Mouse (Mus musculus) kidney, adult 2 months (tissue): ENCODE data around the gene Tmem131. TPM values are rescaled to one million over a fixed set of nuclear protein-coding genes. Genes with fewer than 3 reads are reported as not detected.
"Not testable (repeated sequence)": the region's sequence is repeated elsewhere in the genome, so short reads cannot be mapped to it uniquely, and the experiment has no call there.

Experiments
- DNase-seq: peaks from one replicate; pipeline ENCODE4 v3.0.0; 2021
- H3K27ac ChIP-seq: fragments of 200-500 bp; 2 replicates; pipeline ENCODE4 v1.5.1; 2012; ENCODE audit warnings: low read depth, low read length, control low read depth, inconsistent platforms; ENCODE audit not compliant: insufficient read depth
- H3K27me3 ChIP-seq: fragments of 200-500 bp; replicated peaks from 2 replicates; pipeline ENCODE4 v1.6.1; 2012; ENCODE audit warnings: mild to moderate bottlenecking, moderate library complexity, low read length, inconsistent platforms; ENCODE audit not compliant: control insufficient read depth, insufficient read depth
- H3K36me3 ChIP-seq: fragments of 200-500 bp; 2 replicates; pipeline ENCODE4 v1.6.1; 2012; ENCODE audit warnings: mild to moderate bottlenecking, moderate library complexity, low read length, inconsistent platforms; ENCODE audit not compliant: control insufficient read depth, insufficient read depth
- H3K4me1 ChIP-seq: fragments of 200-500 bp; 2 replicates; pipeline ENCODE4 v1.6.1; 2011; ENCODE audit warnings: low read length; ENCODE audit not compliant: control insufficient read depth, insufficient read depth
- H3K4me3 ChIP-seq: fragments of 200-500 bp; 2 replicates; pipeline ENCODE4 v1.5.1; 2011; ENCODE audit warnings: mild to moderate bottlenecking, low read depth, low read length, control low read depth; ENCODE audit not compliant: insufficient read depth
- CTCF ChIP-seq: fragments of 200-500 bp; conservative IDR thresholded peaks from 2 replicates; pipeline ENCODE4 v1.5.1; 2011; ENCODE audit warnings: low read depth, mild to moderate bottlenecking, control low read depth, low read length, moderate library complexity, mixed read lengths; ENCODE audit not compliant: insufficient read depth, insufficient read length
- POLR2A ChIP-seq: fragments of 200-500 bp; IDR thresholded peaks from one replicate; pipeline ENCODE4 v1.6.1; 2011; ENCODE audit warnings: low read depth, low read length, control low read depth
- WGBS: fragments of 180-500 bp; shearing (Covaris S2); methylation state at CpG from one replicate; pipeline ENCODE4 v1.1.7; 2018; 5-methylcytosine and 5-hydroxymethylcytosine counted together
- polyA plus RNA-seq: library from polyadenylated mRNA; depleted of rRNA; stranded (reverse); fragments of >200 nt; gene quantifications from 2 replicates; pipeline ENCODE4 v1.2.3, GENCODE M21; 2012

Gene Tmem131
- polyA plus RNA-seq, 1 experiment: 18.9 TPM

DNA sequence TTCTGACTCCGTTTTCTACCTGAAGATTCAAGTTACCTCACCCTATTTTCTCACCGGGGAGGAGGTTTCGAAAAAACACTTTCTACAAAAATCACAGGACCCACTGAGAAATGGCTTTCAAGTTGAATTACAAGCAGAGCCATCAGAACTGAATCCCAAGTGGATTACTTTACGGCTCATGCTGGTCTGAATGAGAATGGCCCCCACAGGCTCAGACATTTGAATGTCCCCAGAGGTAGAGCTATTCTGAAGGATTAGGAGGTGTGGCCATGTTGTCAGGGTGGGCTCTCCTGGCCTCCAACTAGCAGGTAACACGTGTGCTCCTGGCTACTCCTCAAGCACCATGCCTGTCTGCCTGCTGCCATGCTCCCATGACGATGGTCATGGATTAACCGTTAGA, 109.4 kb downstream of the Tmem131 start:
- WGBS: 93% methylated on average over 7 of the region's 7 CpGs
- TF ChIP-seq CTCF: no peak
- TF ChIP-seq POLR2A: no peak
- Histone ChIP-seq H3K4me1 (no peaks in the 10 kb centered on the region), H3K27ac (no peak overlapping the region), H3K36me3 (peaks cover 2% of the 10 kb centered on the region), H3K27me3 (no peaks in the 10 kb centered on the region), H3K4me3 (no peak overlapping the region)
- DNase-seq: no peak

DNA sequence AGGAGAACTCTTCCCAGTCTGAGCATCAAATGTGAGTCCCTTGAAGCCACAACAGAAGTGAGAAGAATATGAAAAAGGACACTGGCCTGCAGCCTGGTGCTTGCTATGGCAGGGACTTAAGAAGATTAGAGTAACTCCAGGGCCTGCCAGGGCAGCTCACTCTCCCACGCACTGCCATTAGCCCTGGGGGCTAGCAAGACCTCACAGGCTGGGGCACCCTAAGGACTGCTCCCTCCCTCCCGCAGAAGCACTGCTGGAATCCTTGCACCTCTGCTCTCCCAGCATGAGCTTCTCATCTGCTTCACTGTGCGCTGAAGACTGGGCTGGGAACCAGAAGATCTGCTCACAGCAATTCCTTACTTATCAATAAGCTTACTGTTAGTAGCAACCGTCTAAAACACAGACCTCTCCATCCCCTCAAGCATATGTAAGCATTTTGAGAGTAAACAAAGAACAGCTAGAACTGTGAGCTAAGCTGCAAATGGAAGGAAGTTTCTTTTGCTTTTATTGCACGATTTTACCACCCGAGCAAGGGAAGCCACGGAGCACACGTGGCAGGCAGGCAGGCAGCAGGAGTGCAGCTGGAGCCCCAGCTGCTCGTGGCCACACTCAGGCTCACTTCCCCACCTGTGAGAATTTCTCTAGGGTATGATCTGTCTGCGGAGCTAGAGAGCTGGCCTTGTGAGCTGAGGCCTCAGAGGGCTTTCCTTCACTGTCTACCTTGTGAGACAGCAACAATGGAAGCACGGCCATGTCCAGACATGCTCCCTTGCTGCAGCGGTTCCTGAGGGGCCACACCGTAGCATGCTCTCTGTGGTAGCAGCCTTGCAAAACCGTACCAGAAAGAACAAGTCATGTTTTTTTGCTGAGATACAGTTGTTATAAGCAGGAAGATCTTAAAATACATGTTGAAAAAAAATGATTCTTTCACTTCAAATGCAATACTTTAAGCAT, 112.3 kb downstream of the Tmem131 start:
- no peaks in the 10 kb centered on the region; the same call in 1 of the 2 replicates for H3K4me1 ChIP-seq
- DNase-seq: no peak
- no peaks in the 10 kb centered on the region for H3K27me3 ChIP-seq
- H3K27ac ChIP-seq: no peak overlapping the region
- 74% methylated on average over 14 of the region's 14 CpGs for WGBS
- TF ChIP-seq CTCF (no peak), POLR2A (no peak)
- H3K36me3 ChIP-seq: no peaks in the 10 kb centered on the region; the same call in none of the 2 replicates
- H3K4me3 ChIP-seq: no peak overlapping the region

DNA sequence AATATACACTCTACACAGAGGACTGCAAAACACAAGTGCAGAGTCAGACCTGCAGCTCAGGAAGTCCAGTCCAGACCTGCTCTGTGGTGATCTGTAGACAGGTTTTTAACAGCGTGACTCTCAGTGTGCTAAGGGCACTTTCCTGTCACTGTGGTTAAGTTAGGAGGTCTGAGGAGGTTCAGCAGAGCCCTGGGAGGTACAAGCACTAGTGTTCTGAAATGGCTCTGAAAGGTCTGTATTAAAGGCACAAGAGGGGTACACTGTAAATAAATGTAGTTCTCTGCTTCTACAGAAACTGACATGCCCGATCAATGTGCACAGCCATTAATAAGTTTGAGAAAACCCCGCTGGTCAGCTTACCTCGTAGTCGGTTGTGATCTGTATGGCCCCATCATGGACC, 119.1 kb downstream of the Tmem131 start:
- 84% methylated on average over 5 of the region's 5 CpGs for WGBS
- TF ChIP-seq CTCF (no peak), POLR2A (no peak)
- H3K4me1 ChIP-seq: no peaks in the 10 kb centered on the region; the same call in 1 of the 2 replicates
- peaks cover 4% of the 10 kb centered on the region for H3K36me3 ChIP-seq
- H3K27me3 ChIP-seq: no peaks in the 10 kb centered on the region
- no peak overlapping the region for H3K27ac ChIP-seq
- no peak overlapping the region for H3K4me3 ChIP-seq
- DNase-seq: no peak

DNA sequence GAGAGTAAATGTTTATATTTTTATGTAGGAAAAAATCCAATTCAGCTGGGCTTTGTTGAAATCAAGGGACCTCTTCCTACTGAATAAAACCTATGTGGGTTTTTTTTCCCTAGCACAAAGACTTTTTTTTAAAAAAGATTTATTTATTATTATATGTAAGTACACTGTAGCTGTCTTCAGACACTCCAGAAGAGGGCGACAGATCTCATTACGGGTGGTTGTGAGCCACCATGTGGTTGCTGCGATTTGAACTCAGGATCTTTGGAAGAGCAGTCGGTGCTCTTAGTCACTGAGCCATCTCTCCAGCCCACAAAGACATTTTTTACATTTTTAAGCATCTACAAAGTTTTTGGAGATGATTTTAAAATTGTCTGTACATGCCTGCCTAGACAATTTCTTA, 121.5 kb downstream of the Tmem131 start:
- DNase-seq: peak; percentile 14
- not testable (repeated sequence) for H3K4me3 ChIP-seq, H3K27me3 ChIP-seq, H3K36me3 ChIP-seq, H3K4me1 ChIP-seq, H3K27ac ChIP-seq
- 89% methylated on average over 4 of the region's 4 CpGs for WGBS

DNA sequence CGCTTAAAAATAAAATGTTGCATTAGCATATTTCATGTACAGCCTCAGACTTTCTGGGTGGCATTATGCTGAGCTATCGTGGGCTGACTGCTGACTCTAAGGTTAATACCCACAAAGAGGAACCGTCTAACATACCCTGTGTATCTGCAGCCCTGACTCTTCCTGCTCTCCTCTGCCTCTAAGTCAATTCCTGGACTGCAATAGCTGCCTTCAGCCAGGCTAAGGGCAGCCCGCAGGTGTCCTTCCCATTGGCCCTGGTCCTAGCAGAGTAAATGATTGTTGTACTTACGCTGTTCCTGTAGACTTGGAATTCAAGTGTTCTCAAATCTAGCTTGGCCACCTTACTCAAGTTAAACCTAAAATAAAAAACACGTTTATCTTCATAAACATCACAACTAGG, 128.3 kb downstream of the Tmem131 start:
- peaks cover 3% of the 10 kb centered on the region for H3K36me3 ChIP-seq
- TF ChIP-seq POLR2A (no peak), CTCF (no peak)
- H3K4me1 ChIP-seq: no peaks in the 10 kb centered on the region
- no peaks in the 10 kb centered on the region for H3K27me3 ChIP-seq
- no peak overlapping the region for H3K4me3 ChIP-seq
- WGBS: 69% methylated on average over 6 of the region's 6 CpGs
- DNase-seq: peak; percentile 67
- H3K27ac ChIP-seq: no peak overlapping the region

DNA sequence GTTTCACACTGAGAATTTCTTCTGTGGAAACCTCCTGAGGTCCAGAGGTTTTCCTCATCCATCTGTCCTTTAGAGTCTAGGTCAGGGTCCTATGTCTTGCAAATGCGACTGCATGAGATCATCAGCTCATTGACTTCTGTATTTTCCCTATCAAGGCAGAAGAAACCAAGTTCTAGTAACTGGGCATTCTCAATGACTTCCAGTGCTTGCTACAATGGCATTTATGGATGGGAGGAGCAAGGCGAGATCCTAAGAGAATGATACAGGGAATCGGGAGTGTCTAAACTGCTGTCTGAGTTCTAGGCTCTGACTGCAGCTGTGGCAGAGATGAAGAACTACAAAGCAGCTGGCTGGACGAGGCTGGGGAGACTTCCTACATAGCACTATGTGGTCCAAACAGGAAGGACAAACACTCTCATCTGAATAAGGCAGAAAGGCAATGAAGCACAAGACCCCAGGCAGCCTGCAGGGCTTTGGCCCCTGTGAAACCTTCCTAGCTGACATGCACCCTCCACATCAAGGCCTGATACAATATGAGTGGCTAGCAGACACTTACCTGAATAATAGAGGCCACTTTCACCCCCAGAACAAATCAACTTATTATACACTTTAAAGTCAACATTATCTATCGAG, 129.1 kb downstream of the Tmem131 start:
- Histone ChIP-seq H3K27me3 (no peaks in the 10 kb centered on the region), H3K36me3 (peaks cover 3% of the 10 kb centered on the region), H3K27ac (no peak overlapping the region), H3K4me1 (no peaks in the 10 kb centered on the region), H3K4me3 (no peak overlapping the region)
- TF ChIP-seq CTCF (no peak), POLR2A (no peak)
- no peak for DNase-seq
- WGBS: 77% methylated on average over 5 of the region's 5 CpGs

DNA sequence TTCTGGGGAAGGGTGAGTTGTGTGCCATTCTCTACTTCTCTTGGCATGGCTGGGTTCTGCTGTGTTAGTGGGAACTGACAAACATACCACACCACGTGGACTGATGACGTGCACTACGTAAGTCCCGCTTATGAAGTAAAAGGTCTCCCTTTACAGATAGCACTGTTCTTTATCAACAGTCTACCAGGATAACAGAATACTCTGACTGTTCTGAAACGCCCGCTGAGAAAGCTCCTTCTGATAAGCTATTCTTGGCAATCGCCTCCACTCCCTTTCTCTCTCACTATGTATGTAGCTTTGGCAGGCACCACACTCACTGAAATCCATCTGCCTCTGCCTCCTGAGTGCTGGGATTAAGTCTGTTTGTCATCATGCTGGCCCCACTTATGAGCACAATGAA, 130.1 kb downstream of the Tmem131 start:
- peaks cover 3% of the 10 kb centered on the region for H3K36me3 ChIP-seq
- no peaks in the 10 kb centered on the region for H3K27me3 ChIP-seq
- 89% methylated on average over 7 of the region's 7 CpGs for WGBS
- DNase-seq: no peak
- no peaks in the 10 kb centered on the region for H3K4me1 ChIP-seq
- H3K4me3 ChIP-seq: no peak overlapping the region
- TF ChIP-seq CTCF (no peak), POLR2A (no peak)
- no peak overlapping the region for H3K27ac ChIP-seq
